Mouse (Mus musculus) cerebellum, postnatal 14 days (tissue): Measurements from ENCODE around the gene Ift80.
"Not testable (repeated sequence)": the region's sequence is repeated elsewhere in the genome, so short reads cannot be mapped to it uniquely, and the experiment has no call there.

Experiments
- DNase-seq, 2 experiments: peaks; one replicate each; pipeline ENCODE4 v3.0.0; 2021; ENCODE audit warnings: mixed read lengths in 2 of 2

The Ift80 gene

DNA sequence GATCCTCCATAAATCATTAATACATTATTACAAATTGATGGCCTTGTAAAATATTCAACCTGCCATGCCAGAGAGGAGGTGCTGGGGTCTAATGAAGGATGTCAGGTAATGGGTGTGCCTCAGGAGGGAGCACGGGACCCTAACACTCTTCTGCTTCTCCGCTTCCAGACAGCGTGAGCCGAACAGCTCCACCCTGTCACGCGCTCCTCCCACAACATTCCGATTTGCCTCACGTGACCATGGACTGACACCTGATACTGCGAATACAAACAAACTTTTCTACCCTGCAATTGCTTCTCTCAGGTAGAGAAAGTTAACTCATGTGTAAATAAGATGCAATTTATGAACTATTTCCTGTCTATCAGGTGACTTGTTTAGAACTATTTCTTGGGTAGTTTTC lies 75.8 kb downstream of the Ift80 start:
- DNase-seq: no peak

DNA sequence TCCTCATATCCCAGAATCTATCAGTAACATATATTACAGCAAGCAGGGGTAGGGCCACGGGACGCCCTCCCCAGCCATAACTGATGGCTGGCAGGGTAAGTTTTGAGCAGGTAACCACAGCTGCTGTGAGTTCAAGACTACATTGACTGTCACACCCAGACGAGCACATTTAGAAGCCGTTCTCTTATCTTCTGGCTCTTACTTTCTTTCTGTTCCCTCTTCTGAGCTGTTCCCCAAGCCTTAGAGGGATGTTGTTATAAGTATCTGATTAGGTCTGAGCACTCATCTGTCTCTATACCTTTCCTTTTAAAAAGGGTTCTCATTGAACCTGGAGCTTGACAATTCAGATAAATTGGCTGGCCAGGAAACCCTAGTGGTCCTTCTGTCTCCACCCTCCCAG lies 96.9 kb downstream of the Ift80 start:
- no peak for DNase-seq

- no peak for DNase-seq
These were observed 99.2 kb downstream of the Ift80 start for GRCm38 (mm10) chr3:68904902-68905778.

GRCm38 (mm10) chr3:68902636-68903035 lies 101.7 kb downstream of the Ift80 start:
- not testable (repeated sequence) for DNase-seq

- DNase-seq: no peak
These were observed 107.2 kb downstream of the Ift80 start for GRCm38 (mm10) chr3:68897154-68897553.

DNA sequence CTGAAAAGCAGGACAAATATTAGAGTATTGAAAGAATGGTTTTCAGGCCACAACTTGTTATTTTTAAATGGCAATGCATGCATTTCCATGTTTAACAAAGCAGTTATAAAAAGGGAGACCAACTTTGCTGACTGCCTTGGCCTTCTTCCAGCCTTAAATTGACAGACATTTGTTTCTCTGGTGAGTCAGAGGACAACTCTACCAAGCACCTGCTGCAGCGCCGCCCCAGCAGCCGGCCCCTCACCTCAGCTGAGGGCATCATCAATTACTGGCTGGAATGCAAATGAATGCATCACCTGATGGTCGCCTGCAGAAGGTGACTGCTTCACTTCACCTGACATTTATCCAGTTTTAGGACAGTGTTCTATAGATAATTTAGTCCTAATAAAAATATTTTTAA lies 108.9 kb downstream of the Ift80 start:
- DNase-seq: no peak

- no peak for DNase-seq
These were observed 117.5 kb downstream of the Ift80 start for GRCm38 (mm10) chr3:68886845-68887244.

GRCm38 (mm10) chr3:68874079-68874478 lies 130.3 kb downstream of the Ift80 start:
- no peak for DNase-seq

DNA sequence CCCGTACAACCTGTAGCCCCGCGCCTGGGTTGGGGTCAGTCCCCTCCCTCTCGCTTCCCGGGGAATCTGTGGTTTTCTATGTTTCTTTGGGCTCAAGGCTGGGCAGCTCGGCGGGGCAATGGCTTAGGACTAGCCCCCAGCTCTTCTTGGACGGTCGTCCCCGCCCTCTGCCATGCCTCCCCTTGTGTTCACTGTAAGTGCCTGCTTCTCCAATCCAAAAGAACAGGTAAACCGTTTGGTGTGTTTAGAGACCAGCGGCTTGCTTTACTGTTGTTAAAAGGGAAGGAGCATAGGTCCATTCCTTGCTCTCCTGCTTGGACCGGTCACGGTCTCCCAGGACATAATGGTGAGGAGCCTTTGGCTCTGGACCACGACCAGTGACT lies 133.8 kb downstream of the Ift80 start:
- DNase-seq: peak; percentile 6 to 11

DNA sequence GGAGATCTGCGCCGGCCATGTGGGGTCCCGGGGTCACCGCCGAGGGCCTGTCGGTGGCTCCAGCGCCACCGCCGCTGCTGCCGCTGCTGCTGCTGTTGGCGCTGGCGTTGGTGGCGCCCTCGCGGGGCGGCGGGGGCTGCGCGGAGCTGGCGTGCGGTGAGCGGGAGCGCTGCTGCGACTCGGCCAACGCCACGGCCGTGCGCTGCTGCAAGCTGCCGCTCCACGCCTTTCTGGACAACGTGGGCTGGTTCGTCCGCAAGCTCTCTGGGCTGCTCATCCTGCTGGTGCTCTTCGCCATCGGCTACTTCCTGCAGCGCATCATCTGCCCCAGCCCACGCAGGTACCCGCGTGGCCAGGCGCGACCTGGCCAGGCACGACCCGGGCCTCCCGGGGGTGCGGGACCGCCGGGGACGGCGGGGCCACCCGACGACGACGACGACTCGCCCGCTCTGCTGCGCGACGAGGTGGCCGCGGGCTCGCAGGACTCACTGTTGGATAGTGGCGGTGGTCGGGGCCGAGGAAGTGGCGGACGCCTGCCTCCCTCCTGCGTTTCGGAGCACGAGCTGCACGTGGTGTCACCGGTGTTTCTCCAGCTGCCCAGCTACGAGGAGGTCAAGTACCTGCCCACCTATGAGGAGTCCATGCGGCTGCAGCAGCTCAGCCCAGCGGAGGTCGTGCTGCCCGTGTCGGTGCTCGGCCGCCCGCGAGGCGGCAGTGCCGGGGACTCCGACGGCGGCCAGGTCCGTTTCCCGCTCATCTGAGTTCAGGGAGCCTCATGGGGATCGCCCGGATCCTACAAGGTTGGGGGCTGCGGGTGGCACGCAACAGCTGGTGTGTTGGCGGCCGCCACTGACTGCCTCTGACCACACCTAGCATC lies 134.4 kb downstream of the Ift80 start:
- DNase-seq: peak; percentile 42 to 48

DNA sequence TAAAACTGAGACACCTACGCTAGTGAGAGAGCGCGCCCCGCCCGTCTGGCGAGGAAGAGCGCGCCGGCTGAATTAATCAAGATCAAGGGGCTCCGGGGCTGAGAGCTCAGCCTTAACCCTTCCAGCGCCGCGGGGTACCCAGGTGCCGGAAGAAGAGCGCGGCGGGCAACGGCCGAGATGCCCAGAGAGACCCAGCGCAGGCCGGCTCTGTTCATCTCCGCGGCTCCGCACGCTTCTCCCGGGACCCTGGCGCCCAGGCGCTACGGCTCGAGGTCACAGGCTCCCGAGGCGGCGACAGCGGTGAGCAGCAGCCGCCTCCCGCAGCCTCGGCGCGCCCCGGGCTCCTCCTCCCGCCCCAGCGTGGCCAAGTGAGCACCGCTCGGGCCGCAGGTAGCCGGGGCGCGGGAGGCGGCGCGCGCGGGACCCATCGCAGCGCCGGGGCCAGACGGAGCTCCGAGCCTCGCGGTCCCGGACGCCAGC lies 135.1 kb downstream of the Ift80 start, which contains the start of gene 1110032F04Rik:
Gene 1110032F04Rik, plus strand, starts transcription at position 376 of the 480 bp plus-strand sequence.
- peak; percentile 57 to 59 for DNase-seq

DNA sequence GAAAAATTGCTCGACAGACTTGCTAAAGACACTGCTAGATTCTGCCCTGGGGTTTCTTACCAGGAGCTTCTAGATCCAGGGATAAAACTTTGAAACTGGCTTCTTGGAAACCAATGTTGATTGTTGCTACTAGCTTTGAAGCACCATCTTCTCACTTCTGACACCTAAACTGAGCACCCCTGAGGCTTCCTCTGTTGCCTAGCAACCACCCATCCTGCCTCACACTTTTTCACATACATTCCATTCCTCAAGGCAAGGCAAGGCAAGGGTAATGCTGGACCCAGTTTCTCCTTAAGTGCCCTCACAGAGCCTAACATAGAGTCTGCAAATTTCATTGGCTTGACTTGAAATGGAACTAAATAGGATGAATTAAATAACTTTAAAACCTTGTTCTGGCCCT lies 152.0 kb downstream of the Ift80 start:
- no peak for DNase-seq

- DNase-seq: no peak
These were observed 156.0 kb downstream of the Ift80 start for GRCm38 (mm10) chr3:68848323-68848722.

DNA sequence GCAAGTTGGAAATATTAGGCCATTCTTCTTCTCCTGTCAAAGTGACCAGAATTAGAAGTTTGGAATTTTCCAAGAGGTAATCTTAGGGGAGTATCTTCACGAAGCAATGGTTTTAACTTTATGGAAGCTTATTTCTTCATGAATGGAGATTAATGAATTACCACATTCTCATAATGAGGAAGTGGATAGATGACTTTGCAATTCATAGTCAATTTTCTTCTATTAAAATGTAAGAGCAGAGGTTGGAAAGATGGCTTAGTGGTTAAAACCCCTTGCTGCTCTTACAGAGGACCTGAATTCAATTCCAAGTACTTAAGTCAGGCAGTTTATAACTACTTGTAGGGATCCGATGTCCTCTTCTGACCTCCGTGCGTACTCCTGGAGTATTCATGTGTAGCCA lies 160.3 kb downstream of the Ift80 start:
- DNase-seq: no peak
